Mouse (Mus musculus): ENCODE measurements at regions not wholly inside any gene's neighbourhood (a gene's known extent, or its start where the extent isn't known, plus 50 kb on each side); places are given as distances from the start of the nearest gene placed in this dataset.

DNA sequence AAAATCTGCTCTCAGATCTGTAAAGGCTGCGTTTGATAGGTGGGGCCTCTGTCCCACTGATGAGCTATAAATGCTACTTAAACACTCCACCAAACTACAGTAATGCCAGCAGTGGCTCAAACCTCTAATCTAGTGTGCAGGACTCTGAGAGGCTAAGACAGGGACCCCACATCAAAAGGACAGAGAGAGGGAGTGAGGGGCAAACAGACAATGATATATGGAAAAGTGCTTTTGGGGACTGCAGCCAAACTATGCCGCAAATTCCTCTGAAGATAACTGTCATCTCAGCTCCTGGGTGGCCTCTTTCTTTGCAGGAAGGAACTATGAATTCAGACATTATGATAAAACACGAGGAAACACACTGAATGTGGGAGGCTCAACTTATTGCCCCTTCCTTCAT, 138.9 kb upstream of the Ddit4l start:
- no peak for DNase-seq (ENCODE audit: low read depth, low spot score)

DNA sequence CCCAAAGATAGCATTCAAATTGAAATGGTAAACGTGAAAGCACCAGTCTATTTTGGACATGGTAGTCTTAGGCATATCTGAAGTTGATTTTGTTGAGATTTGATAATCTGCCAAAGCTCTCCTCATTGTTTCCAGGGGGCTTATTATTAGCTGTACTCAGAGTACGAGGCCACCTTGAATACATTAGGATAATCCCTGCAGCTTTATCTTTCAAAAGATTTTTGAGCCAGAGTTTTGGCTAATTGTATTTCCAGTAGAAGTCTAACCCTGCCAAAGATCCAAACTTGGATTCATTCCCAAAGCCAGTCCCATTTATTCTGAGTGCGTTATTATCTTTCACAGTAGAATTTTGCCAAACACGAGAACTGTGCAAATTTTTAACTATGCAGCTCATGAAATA, 138.4 kb upstream of the Ddit4l start:
- DNase-seq (ENCODE audit: low read depth, low spot score), result peak; percentile 78

DNA sequence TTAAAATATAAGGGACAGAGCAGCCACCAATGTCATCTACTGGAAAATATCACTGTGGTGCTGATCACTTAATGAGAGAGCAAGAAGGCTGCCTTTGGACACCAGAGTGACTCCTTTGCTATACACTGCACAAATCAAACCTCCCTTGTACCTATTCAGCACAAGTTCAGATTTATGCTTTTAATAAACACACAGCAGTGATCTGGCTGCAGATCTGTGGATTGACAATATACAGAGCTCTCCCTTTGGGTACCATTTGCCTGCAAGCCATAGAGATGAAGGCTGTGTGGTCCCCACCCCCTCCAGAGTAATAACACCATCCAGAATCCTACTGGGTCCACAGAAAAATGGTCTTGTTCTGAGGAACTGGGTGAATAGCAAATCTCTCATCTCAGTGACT, 131.8 kb upstream of the Ddit4l start:
- DNase-seq (ENCODE audit: low read depth, low spot score), result no peak

DNA sequence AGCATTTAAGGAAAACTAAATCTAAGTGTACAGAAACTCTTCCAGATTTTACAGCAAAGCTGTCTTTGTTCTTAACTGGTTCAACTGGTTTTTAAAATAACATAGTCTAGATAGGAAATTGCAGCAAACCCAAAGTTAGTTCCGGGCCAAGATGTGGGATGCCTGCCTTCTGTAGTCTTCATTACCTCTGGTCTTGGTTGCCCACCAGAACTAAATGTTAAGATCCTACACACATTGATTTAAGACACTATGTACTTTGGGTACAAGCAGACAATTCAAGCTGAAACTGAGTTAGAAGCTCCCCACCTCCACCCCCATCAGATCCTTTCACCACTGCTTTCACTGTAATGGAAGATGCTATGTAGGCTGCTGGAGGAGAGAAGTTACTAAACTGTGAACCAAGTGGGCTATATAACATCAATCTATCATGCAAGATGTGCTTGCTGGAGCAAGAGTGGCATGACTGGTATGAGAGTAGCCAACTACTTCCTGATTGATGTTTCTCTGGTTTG, 129.8 kb upstream of the Ddit4l start:
- peak; percentile 59 for DNase-seq (ENCODE audit: low read depth, low spot score)

DNA sequence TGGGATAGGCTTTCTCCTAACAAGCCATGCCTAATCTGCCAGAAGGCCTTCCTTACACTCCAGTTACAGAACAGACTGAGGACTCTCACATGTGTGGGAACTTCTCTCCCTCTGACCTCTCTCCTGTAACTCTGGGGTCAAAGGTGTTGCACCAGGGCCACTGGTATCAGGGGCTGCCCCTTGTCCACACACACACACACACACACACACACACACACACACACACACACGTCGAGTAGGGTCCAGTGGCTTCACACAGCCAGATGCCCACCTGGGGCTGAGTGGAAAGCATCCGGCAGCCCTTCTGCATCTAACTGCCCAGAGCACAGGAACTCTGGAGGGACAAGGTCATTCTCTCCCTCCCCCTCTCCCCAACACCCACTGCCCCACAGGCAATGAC, 123.1 kb upstream of the Ddit4l start:
- no peak for DNase-seq (ENCODE audit: low read depth, low spot score)

DNA sequence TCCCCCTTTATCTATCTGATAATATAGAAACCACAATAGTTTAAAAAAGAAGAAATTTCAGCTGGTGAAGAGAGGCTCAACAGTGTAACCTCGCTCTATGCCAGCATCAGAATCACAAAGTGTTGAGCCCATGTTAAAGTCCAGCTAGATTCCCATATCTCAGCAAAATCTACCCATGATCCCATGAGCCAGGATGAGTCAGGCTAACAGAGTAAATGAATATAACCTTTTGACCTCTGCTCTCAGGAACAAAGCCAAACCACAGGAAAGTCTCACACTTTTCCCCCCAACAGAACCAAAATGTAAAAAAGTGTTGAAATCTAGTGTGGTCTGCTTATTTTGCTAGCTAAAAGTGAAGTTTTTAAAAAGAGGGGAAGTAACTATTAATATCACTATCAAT, 110.1 kb upstream of the Ddit4l start:
- no peak for DNase-seq (ENCODE audit: low read depth, low spot score)

DNA sequence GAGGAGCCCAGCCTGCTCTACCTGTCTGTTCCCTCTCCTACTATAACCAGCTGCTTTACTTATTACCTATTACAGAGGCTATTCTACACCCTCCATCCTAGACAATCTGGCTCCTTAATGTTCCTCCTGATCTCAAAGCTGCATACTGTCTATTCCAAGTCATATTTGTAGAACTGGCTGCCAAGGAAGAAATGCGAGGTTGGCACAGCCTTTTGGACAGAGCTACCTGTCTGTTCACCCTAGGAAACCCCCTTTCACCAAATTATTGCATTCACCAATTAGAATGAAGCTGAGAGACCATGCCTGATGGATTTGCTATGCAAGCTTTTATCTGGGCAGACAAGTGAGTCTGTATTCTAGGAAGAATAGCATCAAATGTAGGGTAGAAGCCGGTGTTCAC, 109.0 kb upstream of the Ddit4l start:
- DNase-seq (ENCODE audit: low read depth, low spot score), result peak; percentile 40

DNA sequence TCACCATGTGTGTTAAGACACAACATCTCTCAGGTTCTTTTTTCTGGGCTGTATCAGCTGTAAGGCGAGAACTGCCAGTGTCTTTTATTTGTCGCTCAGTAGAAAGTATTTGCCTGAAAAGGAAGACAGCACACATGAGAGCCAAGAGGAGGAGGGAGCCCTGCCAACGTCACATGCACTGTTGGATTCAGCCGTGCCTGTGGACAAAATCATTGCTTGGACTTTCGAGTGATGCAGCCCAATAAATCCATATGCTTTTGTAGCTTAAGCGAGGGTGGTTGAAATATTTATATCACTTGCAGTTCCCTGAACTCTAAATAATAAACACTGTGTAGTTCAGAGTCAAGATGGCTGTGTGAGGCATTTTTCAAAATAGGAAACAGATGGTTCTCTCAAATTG, 108.4 kb upstream of the Ddit4l start:
- DNase-seq (ENCODE audit: low read depth, low spot score), result peak; percentile 94

DNA sequence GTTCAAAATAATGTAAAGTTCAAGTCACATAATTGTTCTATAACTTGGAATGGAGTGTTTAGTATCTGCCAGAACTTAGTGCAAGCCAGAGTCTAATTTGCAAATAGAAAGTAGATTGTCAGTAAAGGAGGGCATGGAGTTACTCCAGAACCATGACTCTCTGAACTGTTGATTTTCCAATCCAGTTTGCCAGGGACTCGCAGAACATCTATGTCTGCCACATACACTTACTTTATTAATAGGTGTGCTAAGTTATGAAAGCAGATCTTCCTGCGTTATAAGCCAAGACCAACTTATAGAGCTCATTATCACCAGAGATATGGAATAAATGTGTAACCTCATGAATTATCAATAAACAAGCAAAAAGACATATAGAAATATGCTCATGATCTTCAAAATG, 107.2 kb upstream of the Ddit4l start:
- no peak for DNase-seq (ENCODE audit: low read depth, low spot score)

DNA sequence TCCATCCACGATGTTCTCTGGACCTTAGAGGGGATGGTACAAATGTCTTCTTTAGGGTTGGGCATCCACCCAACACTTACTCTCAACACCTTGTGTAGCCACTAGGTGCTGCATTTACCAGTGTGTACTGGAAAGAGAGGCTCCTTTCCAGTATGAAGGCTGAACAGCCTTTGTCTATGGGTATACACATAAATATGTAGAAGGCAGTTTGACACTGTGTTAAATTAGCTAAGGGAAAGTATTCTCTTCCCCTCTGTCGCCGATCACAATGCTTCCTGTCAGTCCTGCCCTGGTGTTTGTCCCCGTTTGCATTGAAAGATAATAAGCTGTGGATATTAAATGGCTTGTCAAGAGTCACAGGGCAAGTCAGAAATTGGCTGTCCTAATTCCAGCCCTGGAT, 104.0 kb upstream of the Ddit4l start:
- DNase-seq (ENCODE audit: low read depth, low spot score), result no peak

DNA sequence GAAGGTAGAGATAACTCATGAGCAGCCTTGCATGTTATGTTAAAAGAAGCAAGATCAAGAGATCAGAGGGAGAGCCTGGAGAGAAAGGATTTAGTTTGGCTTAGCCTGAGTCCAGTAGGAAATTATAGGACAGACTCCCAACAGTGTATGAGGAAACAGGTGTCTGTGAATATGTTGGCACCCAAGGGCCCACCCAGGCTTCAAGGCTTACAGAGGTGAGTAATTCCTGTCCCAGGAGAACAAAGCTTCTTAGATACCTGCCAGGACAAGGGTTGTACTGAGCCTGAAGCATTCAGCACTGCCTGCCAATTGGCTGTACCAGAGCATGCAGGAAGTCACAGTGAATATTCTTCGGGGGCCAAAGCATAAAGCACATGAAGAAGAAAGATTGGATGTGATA, 101.2 kb upstream of the Ddit4l start:
- DNase-seq (ENCODE audit: low read depth, low spot score), result no peak

DNA sequence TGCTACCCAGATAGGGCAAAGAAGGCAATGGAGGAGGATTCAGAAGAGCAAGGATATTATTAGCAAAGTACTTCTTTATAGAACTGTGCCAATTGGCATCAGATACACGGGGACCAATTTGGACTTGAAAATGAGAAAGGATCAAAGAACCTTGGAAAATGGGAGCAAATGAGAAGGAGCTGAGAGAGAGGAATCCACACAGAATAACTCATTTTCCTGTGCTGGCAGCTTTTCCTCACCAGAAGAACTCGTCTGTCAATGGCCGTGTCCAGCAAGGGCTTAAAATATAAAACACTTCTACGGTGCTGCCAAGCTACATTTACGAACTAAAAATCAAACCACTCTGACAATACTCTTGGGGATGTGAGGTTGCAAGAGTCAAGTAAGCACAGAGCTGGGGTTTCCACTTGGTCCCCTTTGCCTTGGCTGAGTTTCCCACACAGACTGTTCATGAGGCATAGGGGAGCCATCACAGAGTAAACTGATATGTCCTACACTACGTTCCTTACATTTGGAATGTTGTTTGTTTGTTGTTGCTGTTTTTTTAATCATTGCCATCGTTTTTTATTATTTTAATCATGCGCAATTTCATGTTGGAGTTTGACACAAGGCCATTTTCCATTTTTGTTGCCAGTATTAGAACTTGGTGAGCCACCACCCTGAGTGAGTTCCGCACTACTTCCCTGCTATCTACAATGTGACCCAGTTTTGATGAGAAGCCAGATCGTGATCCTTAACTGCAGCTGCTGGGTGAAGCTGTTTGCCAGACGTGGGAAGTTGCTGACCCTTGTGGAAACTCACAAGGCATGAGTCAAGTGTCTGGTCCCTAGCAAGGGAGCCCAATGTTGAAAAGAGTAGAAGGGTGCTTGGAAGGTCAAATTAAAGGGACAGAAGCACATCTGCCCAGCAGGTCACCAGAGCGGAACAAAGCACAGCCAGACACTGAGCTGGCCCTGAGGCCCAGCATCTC, 95.5 kb upstream of the Ddit4l start:
- peak; percentile 43 for DNase-seq (ENCODE audit: low read depth, low spot score)

DNA sequence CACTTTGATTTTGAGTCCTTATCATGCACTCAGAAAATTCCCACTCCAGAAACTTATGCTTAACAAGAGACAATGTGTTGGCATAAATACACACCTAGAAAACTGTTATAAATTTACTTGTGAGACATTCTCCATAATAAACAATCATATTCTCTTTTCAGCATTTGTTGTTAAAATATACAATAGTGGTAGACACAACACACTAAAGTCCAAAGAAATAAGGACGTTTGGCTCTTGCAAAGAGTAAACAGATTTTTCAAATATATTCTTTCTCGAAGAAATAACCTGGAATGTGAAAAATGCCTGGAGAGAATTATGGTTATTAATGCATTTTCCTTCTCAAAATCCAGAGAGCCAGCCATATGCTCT, 91.8 kb upstream of the Ddit4l start:
- DNase-seq (ENCODE audit: low read depth, low spot score), result no peak

DNA sequence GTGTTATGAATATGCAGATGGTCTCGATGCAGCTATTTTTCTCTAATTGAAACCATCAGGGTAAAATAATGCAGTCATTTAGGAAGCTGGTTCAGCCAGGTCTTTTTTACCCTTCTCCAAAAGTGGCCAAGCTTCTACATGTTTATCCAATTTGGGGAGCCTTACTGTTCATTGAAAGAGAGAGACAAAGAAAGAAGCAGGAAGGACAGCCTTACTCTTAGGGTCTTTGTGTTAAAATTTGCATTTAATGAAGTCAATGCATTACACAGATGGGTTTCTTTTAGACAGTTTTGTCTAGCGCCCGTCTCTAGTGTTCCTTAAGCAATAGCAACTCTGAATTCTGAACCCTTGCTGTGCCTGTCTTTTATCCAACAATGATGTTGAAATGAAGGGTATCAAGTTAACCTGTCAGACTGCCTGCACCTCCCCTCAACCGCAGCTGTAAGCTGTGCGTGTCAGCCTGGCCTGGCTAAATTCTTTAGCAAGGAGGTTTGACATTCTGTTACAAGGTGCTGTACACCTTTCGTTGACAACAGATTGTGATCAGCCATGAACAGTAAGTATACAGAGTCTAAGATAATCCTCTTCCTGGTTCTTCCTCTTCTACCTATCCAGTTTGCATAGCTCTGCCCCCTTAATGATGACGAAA, 91.3 kb upstream of the Ddit4l start:
- DNase-seq (ENCODE audit: low read depth, low spot score), result peak; percentile 48

DNA sequence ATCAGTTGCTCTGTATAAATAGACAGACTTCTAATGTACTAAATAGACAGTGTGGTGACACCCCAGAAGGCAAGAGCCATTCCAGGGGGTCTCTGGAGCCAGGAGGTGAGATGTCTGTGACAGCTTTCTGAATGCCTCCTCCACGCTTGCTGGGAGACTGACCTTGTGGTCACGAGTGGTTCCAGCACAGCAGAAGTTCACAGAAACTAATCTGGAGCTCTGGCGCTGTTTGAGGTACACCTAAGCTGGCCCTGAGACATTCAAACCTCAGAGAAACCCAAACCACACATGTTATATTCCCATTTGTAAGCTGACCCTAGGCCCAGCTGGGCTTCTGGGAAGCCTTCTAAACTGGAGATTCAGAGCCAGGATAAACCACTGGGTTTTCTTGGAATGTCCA, 79.7 kb upstream of the Ddit4l start:
- no peak for DNase-seq (ENCODE audit: low read depth, low spot score)

DNA sequence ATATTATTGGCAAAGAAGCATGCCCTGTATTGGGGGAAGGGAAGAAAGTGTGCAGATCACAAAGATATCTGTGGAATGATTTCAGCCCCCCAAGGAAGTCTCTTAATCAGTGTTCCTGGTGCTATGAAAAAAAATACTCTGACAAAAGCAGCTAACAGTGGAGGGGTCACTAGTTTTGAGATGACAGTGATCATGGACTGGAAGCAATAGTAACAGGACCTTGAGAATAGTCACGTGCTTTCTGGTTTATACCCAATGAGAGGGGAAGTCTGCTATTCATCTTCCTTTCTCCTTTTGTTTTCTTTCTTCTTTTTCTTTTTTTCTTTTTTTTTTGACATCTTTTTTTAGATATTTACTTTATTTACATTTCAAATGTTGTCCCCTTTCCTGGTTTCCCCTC, 79.1 kb upstream of the Ddit4l start:
- DNase-seq (ENCODE audit: low read depth, low spot score), result no peak

DNA sequence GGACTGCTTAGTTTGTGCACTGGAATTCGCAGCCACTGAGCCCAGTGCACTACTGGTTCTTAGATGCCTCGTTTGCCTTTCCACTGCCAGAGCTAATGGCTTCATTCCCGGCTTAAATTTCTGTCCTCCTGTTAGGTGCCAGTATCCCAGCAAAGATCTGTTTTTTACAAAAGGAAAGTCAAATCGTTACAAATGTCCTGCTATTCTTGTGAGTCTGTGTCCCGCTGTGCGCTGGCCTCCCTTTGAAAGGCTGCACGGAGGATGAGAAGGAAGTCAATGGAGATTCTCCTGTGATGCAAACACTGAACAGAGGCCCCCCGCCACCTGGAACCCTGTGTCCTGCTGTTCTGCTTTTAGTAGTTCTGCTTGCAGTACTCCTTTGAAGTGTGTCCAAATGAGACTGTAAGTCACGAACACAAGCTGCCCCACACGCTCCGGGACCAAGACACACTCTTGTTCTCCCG, 74.0 kb upstream of the Ddit4l start:
- peak; percentile 85 for DNase-seq (ENCODE audit: low read depth, low spot score)

DNA sequence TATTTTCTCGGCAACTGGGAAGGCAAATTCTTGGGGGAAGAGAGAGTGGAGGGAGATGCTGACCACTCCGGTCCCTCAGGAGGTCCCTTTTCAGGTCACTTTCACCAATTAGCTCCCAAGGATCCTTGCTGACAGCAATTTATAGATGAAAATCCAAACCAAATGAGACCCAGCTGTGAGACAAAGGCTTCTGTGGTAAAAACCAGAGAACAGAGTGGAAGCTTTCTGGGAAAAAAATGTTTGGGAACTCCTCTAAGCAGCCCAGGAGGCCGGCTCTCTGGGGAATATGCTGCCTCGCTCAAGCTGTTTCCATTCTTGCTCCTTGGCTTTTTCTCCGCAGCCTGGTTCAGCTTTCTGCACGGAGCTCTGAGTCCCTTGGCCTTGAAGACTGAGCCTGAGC, 73.5 kb upstream of the Ddit4l start:
- DNase-seq (ENCODE audit: low read depth, low spot score), result no peak

DNA sequence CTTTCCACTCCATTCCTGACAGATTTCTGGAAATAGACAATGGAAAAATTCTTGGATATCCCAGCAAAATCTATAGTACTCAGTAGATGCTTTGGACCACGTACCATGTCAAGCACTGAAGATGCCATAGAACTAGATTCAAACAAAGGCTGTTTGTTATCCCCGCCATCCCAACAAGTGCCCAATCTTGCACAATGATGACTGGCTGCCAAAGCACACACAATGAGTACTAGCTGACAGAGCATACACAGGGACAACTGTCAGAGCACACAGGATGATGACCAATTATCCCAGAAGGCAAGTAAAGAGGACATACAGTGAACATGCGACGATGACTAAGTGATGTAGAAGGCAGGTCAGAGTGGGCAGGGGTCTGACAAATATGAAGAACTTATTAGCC, 70.7 kb upstream of the Ddit4l start:
- DNase-seq (ENCODE audit: low read depth, low spot score), result peak; percentile 53

DNA sequence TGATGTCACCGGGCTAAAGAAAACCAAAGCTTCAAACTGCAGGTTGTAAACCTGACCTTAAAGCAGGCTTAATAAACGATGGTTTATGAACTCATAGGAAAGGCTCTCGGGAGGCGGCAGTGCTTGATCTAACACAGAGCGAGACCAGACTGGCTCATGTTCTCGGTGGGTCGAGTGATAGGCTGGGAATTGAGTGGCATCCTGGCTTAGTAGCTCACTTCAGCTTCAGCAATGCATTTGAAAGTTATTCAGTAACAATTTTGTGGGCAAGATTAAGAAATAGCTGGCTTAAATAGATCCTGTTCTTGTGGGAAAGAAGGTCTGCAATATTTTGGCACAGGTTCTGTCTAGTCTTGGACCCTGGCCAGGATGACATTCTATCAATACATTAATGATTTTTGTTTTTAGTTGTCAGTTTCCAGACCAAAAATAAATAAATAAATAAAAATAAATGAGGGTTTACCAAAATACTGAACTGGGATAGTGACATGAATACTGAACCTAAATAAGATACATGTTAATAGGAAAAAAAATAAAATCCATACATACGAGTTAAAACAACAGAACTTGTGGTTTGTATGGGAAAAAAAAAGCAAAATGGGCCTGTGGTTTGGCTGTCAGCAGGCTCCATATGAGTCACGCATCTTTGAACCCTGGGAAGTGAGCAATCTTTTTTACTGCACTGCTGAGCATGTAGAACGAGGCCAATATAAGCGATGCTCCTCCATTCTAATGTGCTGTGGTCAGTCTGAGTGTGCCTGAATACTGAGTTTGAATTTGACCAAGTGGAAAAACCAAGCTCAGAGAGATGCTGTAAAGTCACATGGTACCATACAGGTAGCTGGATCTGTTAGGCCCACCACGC, 68.7 kb upstream of the Ddit4l start:
- no peak for DNase-seq (ENCODE audit: low read depth, low spot score)

DNA sequence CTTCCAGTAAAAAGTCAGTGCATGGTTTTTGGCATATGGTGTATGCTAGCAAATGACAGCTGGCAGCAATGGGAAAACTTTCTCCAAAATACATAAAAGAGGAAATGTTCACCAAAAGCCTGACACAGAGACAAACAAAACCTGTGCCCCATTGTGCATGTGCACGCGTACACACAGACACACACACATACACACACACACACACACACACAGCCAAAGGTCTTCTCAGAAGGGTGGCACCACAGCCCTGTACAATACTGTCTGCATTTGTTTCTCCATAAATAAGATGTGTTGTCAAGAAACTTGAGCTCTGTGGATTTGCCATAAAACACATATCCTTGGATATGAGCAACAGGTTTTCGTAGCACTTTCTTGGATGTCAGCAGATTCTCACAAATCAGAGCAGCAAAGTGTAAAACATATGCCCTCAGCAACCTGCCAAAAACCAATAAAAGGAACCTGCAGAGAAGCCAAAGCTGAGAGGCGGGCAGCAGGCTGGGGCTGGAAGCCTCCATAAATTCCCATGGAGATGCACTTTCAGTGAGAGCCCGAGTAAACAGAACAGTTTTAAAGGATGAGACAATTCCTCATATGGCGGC, 60.5 kb upstream of the Ddit4l start:
- peak; percentile 96 for DNase-seq (ENCODE audit: low read depth, low spot score)

DNA sequence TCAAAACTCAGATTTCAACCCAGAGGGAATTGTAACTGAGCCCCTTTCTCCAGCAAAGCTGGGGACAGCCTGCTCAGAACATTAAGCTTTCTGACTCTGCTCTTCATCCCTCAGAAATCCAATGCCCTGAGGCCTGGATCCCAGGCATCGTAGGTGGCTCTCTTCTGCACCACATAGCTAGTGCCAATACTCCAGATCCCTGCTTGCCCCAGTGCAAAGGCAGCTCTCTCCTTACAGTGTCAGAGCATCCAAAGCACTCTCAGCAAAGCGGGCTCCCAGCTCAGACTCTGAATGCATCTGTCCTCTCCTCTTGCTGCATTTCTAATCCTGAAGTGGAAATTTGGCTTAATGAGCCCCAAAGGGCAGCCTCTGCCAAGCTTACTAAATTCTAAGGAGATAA, 59.4 kb upstream of the Ddit4l start:
- peak; percentile 47 for DNase-seq (ENCODE audit: low read depth, low spot score)

All from brain, adult 2 months (tissue).